Comparison of ENCODE assay signal across 30 mouse cellular contexts in the genomic region with DNA sequence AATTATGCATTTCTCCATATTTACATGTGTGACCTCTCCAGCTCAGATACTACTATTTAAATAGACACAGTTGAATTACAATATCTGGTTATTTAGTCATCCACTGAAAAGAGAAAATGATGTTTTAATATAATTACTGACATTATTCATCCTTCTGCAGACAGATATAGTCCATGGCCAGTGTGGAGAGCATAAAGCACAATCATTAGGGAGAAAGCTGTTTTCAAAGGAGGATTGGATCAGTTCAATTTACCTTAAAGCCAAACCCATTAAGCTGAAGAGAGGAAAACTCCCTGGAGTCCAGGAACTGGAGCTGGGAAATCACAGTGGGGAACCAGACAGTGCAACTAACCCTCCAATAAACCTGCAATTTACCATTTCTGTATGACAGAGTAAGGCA.
DNase-seq lines count a peak whose midpoint lies in the region; ATAC-seq and TF ChIP-seq lines count a peak whose summit lies in the region.
"Had no signal": no experiment of that assay in that cellular context is flagged by ENCODE, and none has a peak within 500 bp of the region (broad histone marks: within the 10 kb centered on the region; RNA-seq: fewer than 3 reads in every experiment).

No protein-coding gene starts in this region.

- H3K36me3 ChIP-seq in hindbrain, embryonic 12.5 days: no peaks in the 10 kb centered on the region
- no peaks in the 10 kb centered on the region for H3K36me3 ChIP-seq in hindbrain, postnatal 0 days (ENCODE audit: insufficient read depth, low read length)
- H3K36me3 ChIP-seq in midbrain, postnatal 0 days (ENCODE audit: insufficient read depth, low read length): no peaks in the 10 kb centered on the region
- H3K36me3 ChIP-seq in midbrain, embryonic 13.5 days: no peaks in the 10 kb centered on the region
- H3K36me3 ChIP-seq in hindbrain, embryonic 16.5 days (ENCODE audit: control insufficient read depth, insufficient read depth, low read length): no peaks in the 10 kb centered on the region
- H3K36me3 ChIP-seq: embryonic facial prominence, embryonic 10.5 days; embryonic facial prominence, embryonic 13.5 days; forebrain, embryonic 12.5 days; forebrain, embryonic 15.5 days; G1E; heart, embryonic 10.5 days; heart, embryonic 13.5 days had no signal

- 0 out of 2 replicates have a peak, but pooled peaks have one; percentile 71 for ATAC-seq in hindbrain, embryonic 12.5 days (ENCODE audit: low FRiP score)
- ATAC-seq in hindbrain, postnatal 0 days: no peak
- no peak for ATAC-seq in midbrain, postnatal 0 days (ENCODE audit: low FRiP score)
- ATAC-seq in midbrain, embryonic 13.5 days: no peak
- ATAC-seq in hindbrain, embryonic 16.5 days: 0 out of 2 replicates have a peak, but pooled peaks have one; percentile 34
- ATAC-seq: forebrain, embryonic 15.5 days; Patski had no signal

- no peak overlapping the region for H3K4me3 ChIP-seq in hindbrain, embryonic 12.5 days
- no peak overlapping the region for H3K4me3 ChIP-seq in hindbrain, postnatal 0 days (ENCODE audit: low read length)
- no peak overlapping the region for H3K4me3 ChIP-seq in midbrain, postnatal 0 days (ENCODE audit: low read depth, low read length)
- H3K4me3 ChIP-seq in midbrain, embryonic 13.5 days (replicated peaks): no peak overlapping the region
- H3K4me3 ChIP-seq in hindbrain, embryonic 16.5 days (ENCODE audit: low read length): no peak overlapping the region
- H3K4me3 ChIP-seq: embryonic facial prominence, embryonic 10.5 days; embryonic facial prominence, embryonic 13.5 days; erythroblast, embryonic 14.5 days; forebrain, embryonic 12.5 days; forebrain, embryonic 15.5 days; heart, adult 2 months; heart, embryonic 10.5 days; heart, embryonic 13.5 days had no signal

- no peak overlapping the region for H3K27ac ChIP-seq in hindbrain, embryonic 12.5 days
- no peak overlapping the region for H3K27ac ChIP-seq in hindbrain, postnatal 0 days
- no peak overlapping the region for H3K27ac ChIP-seq in midbrain, postnatal 0 days (ENCODE audit: low read depth, low read length)
- H3K27ac ChIP-seq in midbrain, embryonic 13.5 days: no peak overlapping the region
- no peak overlapping the region for H3K27ac ChIP-seq in hindbrain, embryonic 16.5 days (ENCODE audit: low read depth, low read length)
- H3K27ac ChIP-seq: embryonic facial prominence, embryonic 10.5 days; embryonic facial prominence, embryonic 13.5 days; forebrain, embryonic 12.5 days; forebrain, embryonic 15.5 days; heart, adult 2 months; heart, embryonic 10.5 days; heart, embryonic 13.5 days had no signal

- DNase-seq in hindbrain, postnatal 0 days (ENCODE audit: low spot score): no peak
- DNase-seq in midbrain, postnatal 0 days (ENCODE audit: low spot score): peak; percentile 6
- peak; percentile 13 for DNase-seq in brain, adult 2 months (ENCODE audit: low read depth, low spot score)
- no peak for DNase-seq in ovary, postnatal 10 days (ENCODE audit: low spot score)
- DNase-seq: adrenal gland, postnatal 10 days; adrenal gland, postnatal 36 days; B cell, adult 2 months; cerebellum, adult 11-12 months; cerebellum, adult 8-10 months; cerebellum, postnatal 10 days; cerebellum, postnatal 36 days; embryo, embryonic 11 days; gastrocnemius, postnatal 10 days; gastrocnemius, postnatal 36 days; heart, adult 2 months; heart, postnatal 14 days; heart, postnatal 4 days had no signal

- no peaks in the 10 kb centered on the region for H3K9me3 ChIP-seq in hindbrain, embryonic 12.5 days (replicated peaks)
- no peaks in the 10 kb centered on the region for H3K9me3 ChIP-seq in hindbrain, postnatal 0 days (ENCODE audit: low read length)
- H3K9me3 ChIP-seq in midbrain, postnatal 0 days (ENCODE audit: low read length): no peaks in the 10 kb centered on the region
- H3K9me3 ChIP-seq in midbrain, embryonic 13.5 days: no peaks in the 10 kb centered on the region
- no peaks in the 10 kb centered on the region for H3K9me3 ChIP-seq in hindbrain, embryonic 16.5 days (ENCODE audit: control insufficient read depth, low read length)
- H3K9me3 ChIP-seq: embryonic facial prominence, embryonic 10.5 days; embryonic facial prominence, embryonic 13.5 days; forebrain, embryonic 12.5 days; forebrain, embryonic 15.5 days; G1E; heart, embryonic 10.5 days; heart, embryonic 13.5 days had no signal

- no peaks in the 10 kb centered on the region for H3K27me3 ChIP-seq in hindbrain, embryonic 12.5 days
- no peaks in the 10 kb centered on the region for H3K27me3 ChIP-seq in hindbrain, postnatal 0 days (ENCODE audit: insufficient read depth, low read length)
- H3K27me3 ChIP-seq in midbrain, postnatal 0 days (ENCODE audit: insufficient read depth, low read length): no peaks in the 10 kb centered on the region
- no peaks in the 10 kb centered on the region for H3K27me3 ChIP-seq in midbrain, embryonic 13.5 days
- no peaks in the 10 kb centered on the region for H3K27me3 ChIP-seq in hindbrain, embryonic 16.5 days (replicated peaks; ENCODE audit: control insufficient read depth, insufficient read depth, low read length)
- H3K27me3 ChIP-seq: CH12.LX; embryonic facial prominence, embryonic 13.5 days; forebrain, embryonic 12.5 days; forebrain, embryonic 15.5 days; heart, embryonic 13.5 days had no signal

- TF ChIP-seq CTCF in hindbrain, postnatal 0 days (IDR thresholded peaks at IDR 0.05; ENCODE audit: low read depth): no peak
- TF ChIP-seq CTCF in midbrain, postnatal 0 days (IDR thresholded peaks at IDR 0.05): no peak

- H3K4me2 ChIP-seq in hindbrain, embryonic 12.5 days (replicated peaks): no peak overlapping the region
- no peak overlapping the region for H3K4me2 ChIP-seq in hindbrain, postnatal 0 days (ENCODE audit: low read depth, low read length)
- H3K4me2 ChIP-seq in midbrain, postnatal 0 days (ENCODE audit: low read depth, low read length, poor library complexity, severe bottlenecking): no peak overlapping the region
- H3K4me2 ChIP-seq in midbrain, embryonic 13.5 days (replicated peaks): no peak overlapping the region
- H3K4me2 ChIP-seq in hindbrain, embryonic 16.5 days (ENCODE audit: low read length): no peak overlapping the region
- H3K4me2 ChIP-seq: embryonic facial prominence, embryonic 13.5 days; forebrain, embryonic 12.5 days; forebrain, embryonic 15.5 days; heart, embryonic 13.5 days had no signal

- H3K9ac ChIP-seq in hindbrain, embryonic 12.5 days: no peak overlapping the region
- no peak overlapping the region for H3K9ac ChIP-seq in hindbrain, postnatal 0 days (replicated peaks; ENCODE audit: low read length)
- no peak overlapping the region for H3K9ac ChIP-seq in midbrain, postnatal 0 days (replicated peaks; ENCODE audit: low read length, poor library complexity, severe bottlenecking)
- H3K9ac ChIP-seq in midbrain, embryonic 13.5 days (replicated peaks): no peak overlapping the region
- H3K9ac ChIP-seq in hindbrain, embryonic 16.5 days (ENCODE audit: low read depth, low read length): no peak overlapping the region
- H3K9ac ChIP-seq: embryonic facial prominence, embryonic 13.5 days; forebrain, embryonic 12.5 days; forebrain, embryonic 15.5 days; heart, embryonic 13.5 days had no signal

- H3K4me1 ChIP-seq in hindbrain, embryonic 12.5 days: no peaks in the 10 kb centered on the region
- H3K4me1 ChIP-seq in hindbrain, postnatal 0 days (ENCODE audit: insufficient read depth, low read length): no peaks in the 10 kb centered on the region
- no peaks in the 10 kb centered on the region for H3K4me1 ChIP-seq in midbrain, postnatal 0 days (ENCODE audit: insufficient read depth, low read length)
- no peaks in the 10 kb centered on the region for H3K4me1 ChIP-seq in midbrain, embryonic 13.5 days (replicated peaks)
- H3K4me1 ChIP-seq in hindbrain, embryonic 16.5 days (ENCODE audit: control insufficient read depth, insufficient read depth, low read depth, low read length): no peaks in the 10 kb centered on the region
- H3K4me1 ChIP-seq: embryonic facial prominence, embryonic 10.5 days; embryonic facial prominence, embryonic 13.5 days; forebrain, embryonic 12.5 days; forebrain, embryonic 15.5 days; heart, embryonic 10.5 days; heart, embryonic 13.5 days had no signal

Comparison
In these comparisons a context has a peak if more than half of its experiments do, and no peak if none do; other contexts are left out.
1. ATAC-seq: peak in hindbrain, embryonic 12.5 days (single experiment) and hindbrain, embryonic 16.5 days (single experiment); none in hindbrain, postnatal 0 days (single experiment), midbrain, postnatal 0 days (single experiment) and midbrain, embryonic 13.5 days (single experiment).
2. DNase-seq: peak in midbrain, postnatal 0 days (single experiment) and brain, adult 2 months (single experiment); none in hindbrain, postnatal 0 days (single experiment) and ovary, postnatal 10 days (single experiment).